Mouse (Mus musculus) spleen, adult 2 months (tissue): ENCODE measurements around the gene Nolc1.

Experiments used
- CTCF ChIP-seq: fragments of 200-500 bp; IDR thresholded peaks from 2 replicates; pipeline ENCODE4 v1.5.1; 2011; ENCODE audit warnings: mild to moderate bottlenecking, inconsistent platforms; ENCODE audit not compliant: insufficient read depth, insufficient read length, insufficient replicate concordance; ENCODE audit errors: extremely low read depth
- POLR2A ChIP-seq: fragments of 200-500 bp; IDR thresholded peaks from 2 replicates; pipeline ENCODE4 v1.6.1; 2011; ENCODE audit warnings: low read depth, low read length, inconsistent platforms

- TF ChIP-seq POLR2A, result no peak
- no peak for TF ChIP-seq CTCF
Observed at GRCm38 (mm10) chr19:46042476-46043011, 33.1 kb upstream of the Nolc1 start.
